Mouse (Mus musculus) ovary, adult 2 months (tissue): Measurements from ENCODE around the gene Arid1a. TPM values are rescaled to one million over a fixed set of nuclear protein-coding genes. Genes with fewer than 3 reads are reported as not detected.

ENCODE experiments used
- polyA plus RNA-seq: library from polyadenylated mRNA; depleted of rRNA; stranded (reverse); fragments of >200 nt; gene quantifications from 2 replicates; pipeline ENCODE4 v1.2.3, GENCODE M21; 2012; rRNA removed

Arid1a gene
- polyA plus RNA-seq, result 60.5 and 80.7 TPM in 2 replicates

DNA sequence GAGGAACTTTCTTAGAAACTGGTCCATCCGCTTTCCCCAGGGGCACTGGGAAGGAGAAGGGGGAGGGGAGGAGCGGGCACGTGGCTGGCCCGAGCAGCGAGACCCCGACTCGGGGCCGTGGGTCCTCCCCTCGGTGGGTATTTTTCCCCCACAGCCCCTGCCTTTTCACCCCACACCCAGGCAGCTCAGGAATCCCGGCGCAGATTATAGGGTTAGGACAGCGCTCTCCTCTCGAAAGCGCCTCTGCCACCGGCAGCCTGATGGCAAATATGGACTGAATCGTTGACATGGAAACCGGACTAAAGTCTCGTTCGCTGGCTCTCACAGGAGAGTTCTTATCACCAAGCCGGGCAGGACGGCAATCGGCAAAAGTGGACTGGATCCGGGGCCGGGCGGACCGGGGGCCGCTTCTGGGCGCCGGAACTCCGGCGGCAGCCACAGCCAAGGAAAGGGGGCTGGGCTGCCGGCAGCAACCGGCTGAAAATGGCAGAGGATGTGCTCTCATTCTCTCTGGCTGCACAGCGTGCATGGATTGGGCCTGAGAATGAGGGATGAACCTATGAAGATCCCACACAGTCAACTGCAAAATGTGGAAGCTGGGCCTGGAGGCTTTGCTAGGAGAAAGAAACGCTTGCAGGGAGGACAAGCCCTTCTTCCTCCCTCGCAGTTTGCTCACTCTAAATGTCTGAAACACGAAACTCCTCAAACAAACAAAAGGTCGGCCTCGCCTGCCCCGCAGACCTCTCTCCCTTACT lies at the start of gene Arid1a:
Arid1a (minus strand) TSS at position 256 of the 755 bp plus-strand sequence.

DNA sequence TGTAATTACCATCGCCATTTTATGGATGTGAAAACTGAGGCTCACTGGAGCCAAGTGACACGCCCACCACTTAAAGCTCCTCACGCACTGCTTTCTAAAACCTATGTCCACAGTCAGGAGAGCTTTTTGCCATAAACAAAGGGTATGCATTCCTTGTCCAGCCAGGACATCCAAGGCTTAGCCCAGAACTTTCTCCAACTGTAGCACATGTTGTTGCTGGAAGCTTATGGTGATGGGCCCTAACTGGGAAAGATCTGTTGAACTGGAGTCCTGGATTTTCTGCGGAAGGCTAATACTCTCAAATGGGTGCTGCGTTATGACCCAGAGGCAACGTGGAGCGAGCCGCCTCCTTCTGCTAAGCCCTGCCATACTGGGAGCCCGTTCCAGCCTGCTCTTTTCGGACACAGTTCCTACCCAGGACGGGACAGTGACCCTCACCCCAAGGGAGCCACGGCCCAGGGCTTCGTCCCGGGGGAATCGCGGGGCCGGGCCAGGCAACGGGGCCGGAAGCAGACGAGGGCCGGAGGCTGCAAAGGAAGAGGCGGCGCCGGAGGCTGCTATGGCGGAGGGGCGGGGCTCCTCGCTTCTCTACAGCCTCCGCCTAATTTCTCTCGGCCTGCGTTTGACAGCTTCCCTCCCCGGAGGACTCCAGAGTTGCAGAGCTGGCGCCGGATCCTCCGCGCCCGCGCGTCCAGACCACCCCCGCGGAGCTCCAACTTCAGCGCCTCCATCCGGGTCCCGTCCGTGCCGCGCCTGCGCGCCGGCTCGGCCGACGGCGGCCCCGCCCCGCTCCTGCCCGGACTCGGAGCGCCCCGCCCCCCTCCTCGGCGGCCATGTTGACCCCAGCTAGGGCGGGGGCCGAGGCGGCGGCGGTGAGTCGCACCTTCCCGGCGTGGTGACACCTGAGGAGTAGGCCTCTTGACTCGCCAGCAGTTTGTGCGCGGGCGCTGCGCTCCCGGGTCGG lies 84.4 kb downstream of the Arid1a start, which contains the start of gene Pigv:
Pigv (minus strand) TSS at position 767 of the 964 bp plus-strand sequence.

DNA sequence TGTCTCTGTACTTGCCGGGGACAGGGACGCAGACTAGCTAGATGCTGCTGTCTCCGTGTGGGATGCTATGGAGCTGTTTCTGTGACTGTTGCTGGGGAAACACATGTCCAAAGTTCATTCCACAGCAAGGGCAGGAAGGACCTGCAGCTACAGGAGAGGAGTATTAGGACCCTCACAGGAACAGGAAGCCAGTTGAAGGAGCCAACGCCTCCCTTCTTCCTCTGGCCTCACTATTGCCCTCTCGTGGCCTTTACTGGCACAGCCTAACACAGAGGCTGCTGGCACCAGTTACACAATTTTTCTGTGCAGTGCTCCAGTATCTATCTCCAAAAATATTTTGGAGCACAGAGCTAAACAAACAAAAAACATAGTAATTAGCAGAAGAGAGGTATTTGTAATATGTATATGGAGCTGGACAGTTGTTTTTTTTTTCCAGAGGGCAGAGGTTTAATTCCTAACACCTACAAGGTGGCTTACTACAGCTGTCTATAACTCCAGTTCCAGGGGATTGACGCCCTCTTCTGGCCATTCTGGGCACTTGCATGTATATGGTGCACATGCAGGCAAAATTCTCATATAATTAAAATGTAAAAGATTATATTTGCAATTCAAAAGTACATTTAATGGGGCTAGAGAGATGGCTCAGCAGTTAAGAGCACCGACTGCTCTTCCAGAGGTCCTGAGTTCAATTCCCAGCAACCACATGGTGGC lies 106.4 kb downstream of the Arid1a start, which contains the start of gene Zdhhc18:
Zdhhc18 (minus strand) TSS at position 166 of the 711 bp plus-strand sequence.

Other genes starting within 250 kb of the Arid1a start
- gene Kdf1, start 237.8 kb downstream of the Arid1a start, polyA plus RNA-seq, result 10.6 and 11.2 TPM in 2 replicates
- 51.6 and 78.1 TPM in 2 replicates for gene Nudc, start 210.8 kb downstream of the Arid1a start, polyA plus RNA-seq
- gene Nr0b2, start 203.4 kb downstream of the Arid1a start, polyA plus RNA-seq, result 12.8 and 13.7 TPM in 2 replicates
- gene Gpatch3, start 182.0 kb downstream of the Arid1a start, polyA plus RNA-seq, result 6.7 and 7.2 TPM in 2 replicates
- 87.1 and 91.4 TPM in 2 replicates for gene Gpn2, start 172.4 kb downstream of the Arid1a start, polyA plus RNA-seq
- gene Sfn, start 154.6 kb downstream of the Arid1a start, polyA plus RNA-seq, result 12.4 and 13.8 TPM in 2 replicates
- 40.4 and 42.4 TPM in 2 replicates for gene Zdhhc18, start 106.6 kb downstream of the Arid1a start, polyA plus RNA-seq
- 14.1 and 17.8 TPM in 2 replicates for gene Pigv, start 84.1 kb downstream of the Arid1a start, polyA plus RNA-seq
- 36.9 and 39.5 TPM in 2 replicates for gene Rps6ka1, start 131.0 kb upstream of the Arid1a start, polyA plus RNA-seq
- 21.4 and 22.1 TPM in 2 replicates for gene Hmgn2, start 211.9 kb upstream of the Arid1a start, polyA plus RNA-seq
- 28.6 and 40.7 TPM in 2 replicates for gene Dhdds, start 244.1 kb upstream of the Arid1a start, polyA plus RNA-seq